Mouse (Mus musculus) liver, embryonic 14.5 days (tissue): ENCODE measurements around the gene Ehd3. TPM values are rescaled to one million over a fixed set of nuclear protein-coding genes. Genes with fewer than 3 reads are reported as not detected.

Experiments used
- ATAC-seq: fragments of 200-750 bp; cut with Nextera tagmentation; 2 replicates; pipeline ENCODE4 v1.8.0; 2017; ENCODE audit warnings: moderate number of reproducible peaks, mild to moderate bottlenecking, moderate library complexity; ENCODE audit not compliant: insufficient read depth
- DNase-seq, 3 experiments: peaks; one replicate each; pipeline ENCODE4 v3.0.0-alpha.2; 2012 to 2013; ENCODE audit warnings: low read depth in 3 of 3, low spot score in 3 of 3
- H3K27ac ChIP-seq: fragments of 300-500 bp; sonication (generic); 2 replicates; pipeline ENCODE4 v1.5.1; 2014; ENCODE audit warnings: moderate library complexity, mild to moderate bottlenecking, control low read depth, inconsistent platforms
- H3K27me3 ChIP-seq: fragments of 300-500 bp; sonication (generic); 2 replicates; pipeline ENCODE4 v1.6.1; 2014; ENCODE audit warnings: mild to moderate bottlenecking, low read length, moderate library complexity; ENCODE audit not compliant: control insufficient read depth, insufficient read depth
- H3K36me3 ChIP-seq: fragments of 300-500 bp; sonication (generic); replicated peaks from 2 replicates; pipeline ENCODE4 v1.6.1; 2014; ENCODE audit warnings: low read depth; ENCODE audit not compliant: control insufficient read depth, insufficient read depth
- H3K4me1 ChIP-seq, 2 experiments: fragments of 200-500 bp in 1 of 2; fragments of 300-500 bp in 1 of 2; sonication (generic) in 1 of 2; replicated peaks; 2 replicates each; pipeline ENCODE4 v1.6.1; 2012 to 2014; ENCODE audit warnings: antibody characterized with exemption in 1 of 2, inconsistent platforms in 1 of 2, low read length in 1 of 2; ENCODE audit not compliant: control insufficient read depth in 2 of 2, insufficient read depth in 2 of 2
- H3K4me2 ChIP-seq: fragments of 300-500 bp; sonication (generic); 2 replicates; pipeline ENCODE4 v1.6.1; 2014; ENCODE audit warnings: low read depth, mild to moderate bottlenecking, control low read depth, moderate library complexity
- H3K4me3 ChIP-seq, 2 experiments: fragments of 200-500 bp in 1 of 2; fragments of 300-500 bp in 1 of 2; sonication (generic) in 1 of 2; 2 replicates each; pipeline ENCODE4 v1.5.1; 2012 to 2014; ENCODE audit warnings: low read depth in 2 of 2, low read length in 2 of 2, mild to moderate bottlenecking in 2 of 2, control low read depth in 1 of 2, inconsistent platforms in 1 of 2, moderate library complexity in 1 of 2; ENCODE audit not compliant: insufficient read depth in 1 of 2
- H3K9ac ChIP-seq: fragments of 300-500 bp; sonication (generic); replicated peaks from 2 replicates; pipeline ENCODE4 v1.6.1; 2014; ENCODE audit warnings: mild to moderate bottlenecking, control low read depth, moderate library complexity
- H3K9me3 ChIP-seq: fragments of 300-500 bp; sonication (generic); 2 replicates; pipeline ENCODE4 v1.6.1; 2016; ENCODE audit warnings: low read length, mixed read lengths; ENCODE audit not compliant: control insufficient read depth
- CTCF ChIP-seq: IDR thresholded peaks from 2 replicates; pipeline ENCODE4 v1.5.1; 2016; ENCODE audit warnings: antibody characterized with exemption, low read depth, control low read depth
- EP300 ChIP-seq: IDR thresholded peaks from 2 replicates; pipeline ENCODE4 v1.6.1; 2016; ENCODE audit warnings: antibody characterized with exemption, low read depth
- WGBS: fragments of 180-500 bp; shearing (Covaris S2); extraction: QIAGEN DNeasy Blood & Tissue Kit; methylation state at CpG from one replicate; pipeline ENCODE4 v1.1.7; 2014; ENCODE audit not compliant: insufficient replicate concordance; 5-methylcytosine and 5-hydroxymethylcytosine counted together
- polyA plus RNA-seq, 2 experiments: library from polyadenylated mRNA; depleted of rRNA in 1 of 2; stranded (reverse) in 1 of 2; unstranded in 1 of 2; fragments of >200 nt; fragmentation: Nextera tagmentation in 1 of 2; extraction: Ambion mirVana in 1 of 2; gene quantifications; 2 replicates each; pipeline versions ENCODE4 v1.2.1 to v1.2.3; 2012 to 2014

The Ehd3 gene
- polyA plus RNA-seq, 2 experiments: 14.0 to 15.0 TPM

GRCm38 (mm10) chr17:73810801-73811200 is 6.9 kb downstream of the Ehd3 start:
- TF ChIP-seq EP300 (no peak), CTCF (no peak)
- no peak overlapping the region for H3K9ac ChIP-seq
- no peak overlapping the region for H3K4me3 ChIP-seq
- no peak overlapping the region for H3K27ac ChIP-seq
- DNase-seq (no peak), ATAC-seq (no peak)
- no peaks in the 10 kb centered on the region for H3K9me3 ChIP-seq
- H3K36me3 ChIP-seq: no peaks in the 10 kb centered on the region
- H3K4me2 ChIP-seq: no peak overlapping the region
- WGBS: 63% methylated on average over 1 of the region's 1 CpGs
- H3K4me1 ChIP-seq: peaks cover 4 to 5% of the 10 kb centered on the region in 2 experiments; a peak in 3 of 4 replicates
- no peaks in the 10 kb centered on the region for H3K27me3 ChIP-seq

GRCm38 (mm10) chr17:73811566-73811965 is 7.6 kb downstream of the Ehd3 start:
- no peak for TF ChIP-seq EP300
- TF ChIP-seq CTCF: no peak

DNA sequence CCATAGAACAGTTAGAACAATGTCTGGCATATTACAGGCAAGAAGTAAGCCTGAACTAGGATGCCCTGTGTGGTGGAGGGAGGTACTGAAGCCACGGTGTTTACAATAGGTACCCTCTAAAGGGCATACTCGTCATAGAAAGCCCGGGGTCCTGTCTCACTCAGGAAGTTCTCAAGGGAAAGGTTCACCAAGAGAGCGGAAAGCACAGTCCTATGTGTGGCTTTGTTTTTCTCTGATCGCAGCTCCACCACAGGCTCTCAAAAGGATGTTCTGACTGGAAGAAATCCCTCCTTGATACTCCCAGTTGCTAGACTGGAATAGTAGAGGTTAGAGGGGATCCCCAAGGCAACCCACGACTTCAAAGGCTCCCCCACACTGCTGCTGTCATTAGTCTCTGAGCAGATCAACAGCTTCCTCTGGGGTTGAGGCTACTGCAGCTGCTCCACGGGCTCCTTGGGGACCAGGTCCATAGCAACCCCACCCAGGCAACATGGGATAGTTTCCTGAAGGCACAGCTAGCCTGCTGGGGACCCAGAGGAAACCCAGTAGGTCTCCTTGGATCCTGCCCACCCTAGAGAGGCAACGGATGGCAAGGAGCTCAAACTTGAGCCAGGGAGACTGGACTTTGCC is 9.2 kb downstream of the Ehd3 start:
- 42% methylated on average over 8 of the region's 8 CpGs for WGBS
- no peak overlapping the region for H3K4me2 ChIP-seq
- H3K9ac ChIP-seq: no peak overlapping the region
- H3K36me3 ChIP-seq: no peaks in the 10 kb centered on the region
- no peak for DNase-seq
- H3K27ac ChIP-seq: no peak overlapping the region
- no peak for ATAC-seq
- TF ChIP-seq EP300 (no peak), CTCF (no peak)
- H3K27me3 ChIP-seq: no peaks in the 10 kb centered on the region
- no peaks in the 10 kb centered on the region for H3K9me3 ChIP-seq
- H3K4me3 ChIP-seq: no peak overlapping the region
- H3K4me1 ChIP-seq: peaks cover 0 to 3% of the 10 kb centered on the region in 2 experiments; a peak in 2 of 4 replicates

More at GRCm38 (mm10) chr17:73811566-73811965, 7.6 kb downstream of the Ehd3 start:
- no peak for DNase-seq
- no peak for ATAC-seq
- Histone ChIP-seq H3K4me2 (no peak overlapping the region), H3K4me3 (no peak overlapping the region), H3K27me3 (no peaks in the 10 kb centered on the region), H3K9ac (no peak overlapping the region), H3K4me1 (peaks cover 4 to 5% of the 10 kb centered on the region in 2 experiments; a peak in 3 of 4 replicates), H3K27ac (no peak overlapping the region), H3K9me3 (no peaks in the 10 kb centered on the region), H3K36me3 (no peaks in the 10 kb centered on the region)
- WGBS: 63% methylated on average over 5 of the region's 5 CpGs

DNA sequence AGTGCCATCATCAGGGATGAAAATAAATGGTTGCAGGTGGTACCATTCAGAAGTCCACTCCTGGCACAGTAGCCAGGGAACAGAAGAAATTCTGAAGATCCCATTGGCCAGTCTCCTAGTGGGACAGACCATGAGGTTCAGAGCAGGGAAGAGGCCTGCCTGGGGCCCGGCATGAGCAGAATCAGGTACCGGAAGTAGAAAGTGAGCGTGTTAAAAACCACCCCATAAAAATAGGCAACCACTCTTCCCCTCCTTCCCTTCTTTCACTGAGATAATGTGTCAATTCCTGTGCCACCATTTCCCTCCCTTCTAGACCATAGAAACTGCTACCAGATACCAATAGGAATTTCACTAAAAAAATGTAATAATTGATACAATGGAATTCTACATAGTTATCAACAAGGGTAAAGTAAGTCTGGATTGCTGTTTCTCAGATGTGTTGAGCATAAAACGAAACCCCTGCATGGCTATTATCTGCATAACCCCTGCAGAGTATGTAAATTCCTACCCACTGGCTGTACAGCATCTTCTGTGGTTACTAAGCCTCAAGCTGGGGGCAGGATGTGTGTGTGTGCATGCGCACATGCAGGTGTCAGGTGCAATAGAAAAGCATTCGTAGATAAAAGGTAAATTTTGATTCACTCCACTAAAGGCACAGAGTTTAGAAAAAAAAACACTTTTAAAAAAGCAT is 10.7 kb downstream of the Ehd3 start:
- Histone ChIP-seq H3K4me2 (no peak overlapping the region), H3K27ac (no peak overlapping the region), H3K27me3 (no peaks in the 10 kb centered on the region), H3K4me1 (peaks cover 0 to 3% of the 10 kb centered on the region in 2 experiments; a peak in 2 of 4 replicates), H3K9me3 (no peaks in the 10 kb centered on the region), H3K4me3 (no peak overlapping the region), H3K9ac (no peak overlapping the region), H3K36me3 (no peaks in the 10 kb centered on the region)
- no peak for TF ChIP-seq EP300
- 64% methylated on average over 6 of the region's 6 CpGs for WGBS
- DNase-seq (no peak), ATAC-seq (no peak)

DNA sequence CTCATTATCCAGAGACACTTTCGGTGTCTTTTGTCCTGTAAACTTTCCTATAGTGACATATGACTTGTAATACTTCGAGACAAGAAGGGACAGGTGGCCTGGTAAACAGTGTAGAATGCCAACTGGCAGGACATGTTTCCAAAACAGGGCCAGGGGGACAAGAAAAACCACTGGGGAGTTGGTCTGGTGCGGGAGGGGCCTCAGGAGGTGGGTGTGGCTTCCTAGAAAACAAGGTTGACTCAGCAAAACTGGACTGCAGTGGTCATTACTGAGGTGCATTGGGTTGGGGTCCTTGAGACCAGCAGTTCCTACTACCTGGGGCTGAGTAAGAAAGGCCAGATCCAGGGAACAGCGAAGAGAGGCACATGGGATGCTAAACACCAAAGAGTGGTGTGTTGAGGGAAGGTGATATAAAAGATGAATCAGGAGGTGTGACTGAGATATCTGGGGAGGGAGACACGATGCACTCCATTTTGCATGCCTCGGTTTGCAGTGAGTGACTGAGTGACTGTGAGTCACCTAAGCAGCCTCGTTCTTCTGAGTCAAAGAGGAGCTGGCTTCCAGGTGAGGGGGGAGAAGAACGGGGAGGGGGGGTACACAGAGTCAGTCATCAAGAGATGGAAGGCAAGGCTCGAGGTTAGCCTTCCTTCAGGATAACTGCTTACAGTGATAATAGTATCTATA is 13.9 kb downstream of the Ehd3 start:
- Histone ChIP-seq H3K36me3 (no peaks in the 10 kb centered on the region), H3K4me3 (no peak overlapping the region), H3K9ac (no peak overlapping the region), H3K9me3 (no peaks in the 10 kb centered on the region), H3K4me2 (no peak overlapping the region), H3K27ac (no peak overlapping the region), H3K27me3 (no peaks in the 10 kb centered on the region), H3K4me1 (peaks cover 0 to 3% of the 10 kb centered on the region in 2 experiments; a peak in 2 of 4 replicates)
- no peak for DNase-seq
- no peak for TF ChIP-seq CTCF
- no peak for TF ChIP-seq EP300
- ATAC-seq: no peak
- 48% methylated on average over 9 of the region's 9 CpGs for WGBS
